9 mouse cellular contexts compared by ENCODE assay signal in genomic region chr4:138447387-138447786, GRCm38 (mm10). TPM values are rescaled to one million over a fixed set of nuclear protein-coding genes. Genes with fewer than 3 reads are reported as not detected.
DNase-seq lines count a peak whose midpoint lies in the region; ATAC-seq and TF ChIP-seq lines count a peak whose summit lies in the region.
"Had no signal": no experiment of that assay in that cellular context is flagged by ENCODE, and none has a peak within 500 bp of the region (broad histone marks: within the 10 kb centered on the region; RNA-seq: fewer than 3 reads in every experiment).

No protein-coding gene starts in this region.

- ATAC-seq in cerebellum, adult (ENCODE audit: insufficient number of reproducible peaks, low FRiP score, low TSS enrichment): peak; percentile 57
- peak; percentile 92 for ATAC-seq in forebrain, embryonic 14.5 days
- peak; percentile 77 for ATAC-seq in liver, postnatal 0 days
- ATAC-seq in neural tube, embryonic 13.5 days (ENCODE audit: low read depth): peak; percentile 80
- peak; percentile 83 for ATAC-seq in stomach, postnatal 0 days (ENCODE audit: low FRiP score, low TSS enrichment)

- intact Hi-C loops in heart, postnatal 25 days (cut with DNase I): loop anchor here (1.0 to 5.0 kb wide), 4 partner anchors 60 to 404 kb away; no protein-coding TSS in a partner anchor

- peak; percentile 92 for TF ChIP-seq CTCF in ES-Bruce4 (IDR thresholded peaks at IDR 0.05; ENCODE audit: low read depth, low read length)
- TF ChIP-seq CTCF in liver, postnatal 0 days (IDR thresholded peaks at IDR 0.05; ENCODE audit: low read depth): peak; percentile 97
- TF ChIP-seq CTCF in stomach, postnatal 0 days (IDR thresholded peaks at IDR 0.05; ENCODE audit: low read depth): peak; percentile 99

- H3K9me3 ChIP-seq in ES-Bruce4 (replicated peaks; ENCODE audit: control insufficient read depth, insufficient read depth, low read length, poor library complexity, severe bottlenecking): no peaks in the 10 kb centered on the region
- H3K9me3 ChIP-seq in forebrain, embryonic 14.5 days (replicated peaks; ENCODE audit: control insufficient read depth, low read length): no peaks in the 10 kb centered on the region
- H3K9me3 ChIP-seq in liver, postnatal 0 days (ENCODE audit: low read length): no peaks in the 10 kb centered on the region
- no peaks in the 10 kb centered on the region for H3K9me3 ChIP-seq in neural tube, embryonic 13.5 days
- no peaks in the 10 kb centered on the region for H3K9me3 ChIP-seq in stomach, postnatal 0 days (ENCODE audit: control insufficient read depth, low read length)
- H3K9me3 ChIP-seq: heart, embryonic 13.5 days had no signal

- WGBS in forebrain, embryonic 14.5 days: 0% methylated on average over 8 of the region's 8 CpGs
- WGBS in large intestine, adult 2 months: under 1% methylated on average over 8 of the region's 8 CpGs
- WGBS in liver, postnatal 0 days (ENCODE audit: insufficient replicate concordance): under 1% methylated on average over 8 of the region's 8 CpGs
- WGBS in neural tube, embryonic 13.5 days: under 1% methylated on average over 8 of the region's 8 CpGs
- WGBS in stomach, postnatal 0 days: 0% methylated on average over 8 of the region's 8 CpGs

- no peak for TF ChIP-seq POLR2A in ES-Bruce4 (IDR thresholded peaks at IDR 0.05; ENCODE audit: insufficient read depth, low read length)

- no peaks in the 10 kb centered on the region for H3K36me3 ChIP-seq in ES-Bruce4 (ENCODE audit: control insufficient read depth, insufficient read depth, low read length, poor library complexity, severe bottlenecking)
- H3K36me3 ChIP-seq in forebrain, embryonic 14.5 days (ENCODE audit: control insufficient read depth, insufficient read depth, low read length): no peaks in the 10 kb centered on the region
- H3K36me3 ChIP-seq in liver, postnatal 0 days (replicated peaks; ENCODE audit: insufficient read depth, low read length): no peaks in the 10 kb centered on the region
- peaks cover 6% of the 10 kb centered on the region; the same call in 1 of the 2 replicates for H3K36me3 ChIP-seq in neural tube, embryonic 13.5 days
- H3K36me3 ChIP-seq in stomach, postnatal 0 days (ENCODE audit: control insufficient read depth, insufficient read depth, low read length): no peaks in the 10 kb centered on the region

- H3K4me1 ChIP-seq in ES-Bruce4 (ENCODE audit: control insufficient read depth, insufficient read depth, low read length): peaks cover 20% of the 10 kb centered on the region
- H3K4me1 ChIP-seq in forebrain, embryonic 14.5 days (ENCODE audit: control insufficient read depth, insufficient read depth, low read length): peaks cover 13% of the 10 kb centered on the region; the same call in 1 of the 2 replicates
- no peaks in the 10 kb centered on the region for H3K4me1 ChIP-seq in liver, postnatal 0 days (ENCODE audit: insufficient read depth)
- peaks cover 30% of the 10 kb centered on the region for H3K4me1 ChIP-seq in neural tube, embryonic 13.5 days (replicated peaks)
- no peaks in the 10 kb centered on the region for H3K4me1 ChIP-seq in stomach, postnatal 0 days (replicated peaks; ENCODE audit: control insufficient read depth, insufficient read depth)

- peak; percentile 95 for DNase-seq in forebrain, embryonic 14.5 days (ENCODE audit: low spot score)
- DNase-seq in heart, postnatal 25 days (ENCODE audit: low spot score): peak; percentile 73
- DNase-seq in large intestine, adult 2 months (ENCODE audit: low read depth, low spot score): peak; percentile 91
- peak; percentile 89 for DNase-seq in liver, postnatal 0 days
- DNase-seq in stomach, postnatal 0 days (ENCODE audit: low spot score): peak; percentile 92

- H3K4me3 ChIP-seq in ES-Bruce4 (ENCODE audit: low read depth, low read length): no peak overlapping the region
- no peak overlapping the region for H3K4me3 ChIP-seq in forebrain, embryonic 14.5 days (ENCODE audit: low read depth, low read length)
- no peak overlapping the region for H3K4me3 ChIP-seq in liver, postnatal 0 days (ENCODE audit: low read depth, low read length)
- no peak overlapping the region for H3K4me3 ChIP-seq in neural tube, embryonic 13.5 days
- H3K4me3 ChIP-seq in stomach, postnatal 0 days (ENCODE audit: low read depth, low read length): no peak overlapping the region
- H3K4me3 ChIP-seq: heart, embryonic 13.5 days had no signal

- H3K27me3 ChIP-seq in ES-Bruce4 (ENCODE audit: control insufficient read depth, insufficient read depth, low read length, poor library complexity, severe bottlenecking): no peaks in the 10 kb centered on the region
- no peaks in the 10 kb centered on the region for H3K27me3 ChIP-seq in forebrain, embryonic 14.5 days (replicated peaks; ENCODE audit: control insufficient read depth, insufficient read depth, low read length)
- peaks cover 7% of the 10 kb centered on the region for H3K27me3 ChIP-seq in liver, postnatal 0 days (ENCODE audit: insufficient read depth, low read length)
- H3K27me3 ChIP-seq in neural tube, embryonic 13.5 days: no peaks in the 10 kb centered on the region; the same call in 1 of the 2 replicates
- H3K27me3 ChIP-seq in stomach, postnatal 0 days (ENCODE audit: control insufficient read depth, insufficient read depth, low read length): no peaks in the 10 kb centered on the region

- peak; percentile 77; the same call in 1 of the 2 replicates for TF ChIP-seq EP300 in ES-Bruce4 (IDR thresholded peaks at IDR 0.05; ENCODE audit: insufficient read depth, low read depth, low read length)
- TF ChIP-seq EP300 in liver, postnatal 0 days (IDR thresholded peaks at IDR 0.05; ENCODE audit: low read depth): no peak
- TF ChIP-seq EP300 in stomach, postnatal 0 days (optimal IDR thresholded peaks at IDR 0.05): no peak

- no peak overlapping the region for H3K27ac ChIP-seq in ES-Bruce4 (ENCODE audit: insufficient read depth, low read length)
- H3K27ac ChIP-seq in forebrain, embryonic 14.5 days (ENCODE audit: low read depth, low read length): peak overlapping the region; percentile 85
- no peak overlapping the region for H3K27ac ChIP-seq in liver, postnatal 0 days (ENCODE audit: low read depth)
- peak overlapping the region; percentile 88 for H3K27ac ChIP-seq in neural tube, embryonic 13.5 days (replicated peaks)
- no peak overlapping the region for H3K27ac ChIP-seq in stomach, postnatal 0 days (replicated peaks)
- H3K27ac ChIP-seq: heart, embryonic 13.5 days had no signal

- peak overlapping the region; percentile 34 for H3K4me2 ChIP-seq in forebrain, embryonic 14.5 days (ENCODE audit: low read length)
- no peak overlapping the region for H3K4me2 ChIP-seq in liver, postnatal 0 days (ENCODE audit: low read depth, low read length)
- peak overlapping the region; percentile 20; the same call in 1 of the 2 replicates for H3K4me2 ChIP-seq in neural tube, embryonic 13.5 days
- no peak overlapping the region for H3K4me2 ChIP-seq in stomach, postnatal 0 days (replicated peaks; ENCODE audit: low read depth)
- H3K4me2 ChIP-seq: heart, embryonic 13.5 days had no signal

- H3K9ac ChIP-seq in ES-Bruce4 (ENCODE audit: low read depth, poor library complexity, severe bottlenecking): no peak overlapping the region
- H3K9ac ChIP-seq in forebrain, embryonic 14.5 days (ENCODE audit: low read length): peak overlapping the region; percentile 45
- H3K9ac ChIP-seq in liver, postnatal 0 days (replicated peaks): no peak overlapping the region
- peak overlapping the region; percentile 58 for H3K9ac ChIP-seq in neural tube, embryonic 13.5 days
- no peak overlapping the region for H3K9ac ChIP-seq in stomach, postnatal 0 days (ENCODE audit: low read length)
- H3K9ac ChIP-seq: heart, embryonic 13.5 days had no signal

RNA-seq across cellular contexts. Expression of gene Camk2n1, which starts 6.7 kb away (rescaled TPM):
- polyA plus RNA-seq in ES-Bruce4 (2011; ENCODE audit: insufficient read depth, insufficient read length, low read depth, missing spikeins): 12.1 and 14.1 TPM in 2 replicates
- polyA plus RNA-seq in forebrain, embryonic 14.5 days (2014; fragmentation: Nextera tagmentation; extraction: Ambion mirVana): 7.5 and 7.8 TPM in 2 replicates
- total RNA-seq in heart, postnatal 25 days (2021): 10 to 100 TPM in 1 of 2 experiments, 1 to 10 TPM in 1; 9.6 to 11.2 TPM
- polyA plus RNA-seq in large intestine, adult 2 months (2012; rRNA removed): 16.4 and 19.0 TPM in 2 replicates
- 5.5 and 6.1 TPM in 2 replicates for polyA plus RNA-seq in liver, postnatal 0 days (2015; fragmentation: Nextera tagmentation; extraction: Ambion mirVana)
- 15.0 and 15.3 TPM in 2 replicates for polyA plus RNA-seq in neural tube, embryonic 13.5 days (2015; fragmentation: Nextera tagmentation; extraction: Ambion mirVana)
- polyA plus RNA-seq in stomach, postnatal 0 days (2015; fragmentation: Nextera tagmentation; extraction: Ambion mirVana): 4.5 and 4.8 TPM in 2 replicates

RNA-seq across cellular contexts. Expression of gene Mul1, which starts 12.9 kb away (rescaled TPM):
- polyA plus RNA-seq in ES-Bruce4 (2011; ENCODE audit: insufficient read depth, insufficient read length, low read depth, missing spikeins): 16.3 and 17.2 TPM in 2 replicates
- 16.2 and 21.9 TPM in 2 replicates for polyA plus RNA-seq in forebrain, embryonic 14.5 days (2014; fragmentation: Nextera tagmentation; extraction: Ambion mirVana)
- total RNA-seq in heart, postnatal 25 days (2021): 10 to 100 TPM; 68.1 to 79.0 TPM
- 24.1 and 29.6 TPM in 2 replicates for polyA plus RNA-seq in large intestine, adult 2 months (2012; rRNA removed)
- polyA plus RNA-seq in liver, postnatal 0 days (2015; fragmentation: Nextera tagmentation; extraction: Ambion mirVana): 17.5 and 20.0 TPM in 2 replicates
- polyA plus RNA-seq in neural tube, embryonic 13.5 days (2015; fragmentation: Nextera tagmentation; extraction: Ambion mirVana): 19.8 and 21.6 TPM in 2 replicates
- 17.1 and 18.7 TPM in 2 replicates for polyA plus RNA-seq in stomach, postnatal 0 days (2015; fragmentation: Nextera tagmentation; extraction: Ambion mirVana)

RNA-seq across cellular contexts. Expression of gene Fam43b, which starts 51.1 kb away (rescaled TPM):
- 1.1 and 1.2 TPM in 2 replicates for polyA plus RNA-seq in ES-Bruce4 (2011; ENCODE audit: insufficient read depth, insufficient read length, low read depth, missing spikeins)
- polyA plus RNA-seq in forebrain, embryonic 14.5 days (2014; fragmentation: Nextera tagmentation; extraction: Ambion mirVana): 1.8 and 4.8 TPM in 2 replicates
- total RNA-seq in heart, postnatal 25 days (2021): under 1 TPM in 1 of 2 experiments, not detected in 1; 0.11 TPM
- polyA plus RNA-seq in large intestine, adult 2 months (2012; rRNA removed): not detected in 2 replicates
- polyA plus RNA-seq in liver, postnatal 0 days (2015; fragmentation: Nextera tagmentation; extraction: Ambion mirVana): not detected in 2 replicates
- 2.2 and 2.6 TPM in 2 replicates for polyA plus RNA-seq in neural tube, embryonic 13.5 days (2015; fragmentation: Nextera tagmentation; extraction: Ambion mirVana)
- 0.07 TPM in 1 of 2 replicates, not detected in the other for polyA plus RNA-seq in stomach, postnatal 0 days (2015; fragmentation: Nextera tagmentation; extraction: Ambion mirVana)
- polyA plus RNA-seq: heart, embryonic 13.5 days had no signal

Comparison
In these comparisons a context has a peak if more than half of its experiments do, and no peak if none do; other contexts are left out.
1. H3K27ac ChIP-seq: peak in forebrain, embryonic 14.5 days (single experiment) and neural tube, embryonic 13.5 days (single experiment); none in ES-Bruce4 (single experiment), liver, postnatal 0 days (single experiment) and stomach, postnatal 0 days (single experiment).
2. H3K9ac ChIP-seq: peak in forebrain, embryonic 14.5 days (single experiment) and neural tube, embryonic 13.5 days (single experiment); none in ES-Bruce4 (single experiment), liver, postnatal 0 days (single experiment) and stomach, postnatal 0 days (single experiment).
3. H3K4me2 ChIP-seq: peak in forebrain, embryonic 14.5 days (single experiment) and neural tube, embryonic 13.5 days (single experiment); none in liver, postnatal 0 days (single experiment) and stomach, postnatal 0 days (single experiment).
4. Peak in every context shown above with its lines, with median percentiles within 50 percentile points of each other: CTCF ChIP-seq, ATAC-seq and DNase-seq.